Mouse (Mus musculus) bone marrow macrophage, adult 2 months (primary cell): ENCODE measurements around the gene Slc16a3.

Experiments used
- CTCF ChIP-seq: IDR thresholded peaks from 2 replicates; pipeline ENCODE4 v1.5.1; 2012; ENCODE audit warnings: low read depth, mild to moderate bottlenecking, low read length, moderate library complexity
- POLR2A ChIP-seq: IDR thresholded peaks from 2 replicates; pipeline ENCODE4 v1.6.1; 2012; ENCODE audit warnings: mild to moderate bottlenecking, low read depth, low read length, borderline replicate concordance

DNA sequence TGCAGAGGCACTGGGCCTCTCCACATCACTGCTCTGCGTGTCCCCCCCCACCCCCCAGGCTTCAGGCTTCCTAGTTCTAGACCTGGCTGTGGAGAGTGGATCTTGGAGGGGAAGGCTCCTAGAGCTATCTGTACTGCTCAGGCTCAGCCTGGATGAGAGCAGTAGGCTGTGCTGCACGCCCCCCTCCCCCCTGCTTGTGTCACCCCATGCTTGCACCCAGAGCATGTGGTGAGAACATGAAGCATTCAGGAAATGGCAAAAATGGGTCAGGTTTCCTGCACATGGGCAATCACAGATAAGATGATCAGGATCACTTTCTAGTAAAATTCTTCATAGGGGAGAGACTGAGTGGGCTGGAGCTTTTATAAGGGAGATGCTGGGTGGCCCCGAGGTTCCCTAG lies 11.3 kb downstream of the Slc16a3 start:
- TF ChIP-seq POLR2A (no peak), CTCF (no peak)
